Mouse (Mus musculus) E14TG2a.4 (cell line): ENCODE results near the gene Prss48.

Experiments used
- CTCF ChIP-seq: conservative IDR thresholded peaks from 2 replicates; pipeline ENCODE4 v1.5.1; 2014; ENCODE audit warnings: low read length
- NANOG ChIP-seq: IDR thresholded peaks from 2 replicates; pipeline ENCODE4 v1.6.1; 2014; ENCODE audit warnings: borderline replicate concordance, low read length, mixed read lengths
- POU5F1 ChIP-seq: IDR thresholded peaks from 2 replicates; pipeline ENCODE4 v1.6.1; 2014; ENCODE audit warnings: low read length, borderline replicate concordance

GRCm38 (mm10) chr3:86004751-86005150, 2.5 kb upstream of the Prss48 start:
- no peak for TF ChIP-seq CTCF
- TF ChIP-seq NANOG, result peak; percentile 71; the same call in 1 of the 2 replicates
- no peak for TF ChIP-seq POU5F1
